Mouse (Mus musculus) embryonic fibroblast, embryonic 13.5 days (primary cell): ENCODE results near the gene Tatdn2. TPM values are rescaled to one million over a fixed set of nuclear protein-coding genes. Genes with fewer than 3 reads are reported as not detected.

Source experiments
- H3K27ac ChIP-seq: 2 replicates; pipeline ENCODE4 v1.5.1; 2012; ENCODE audit warnings: low read length, control low read depth, inconsistent platforms; ENCODE audit not compliant: insufficient read depth
- H3K4me1 ChIP-seq: 2 replicates; pipeline ENCODE4 v1.6.1; 2011; ENCODE audit warnings: low read length; ENCODE audit not compliant: control insufficient read depth, insufficient read depth
- H3K4me3 ChIP-seq: 2 replicates; pipeline ENCODE4 v1.5.1; 2011; ENCODE audit warnings: mild to moderate bottlenecking, control low read depth, low read length; ENCODE audit not compliant: insufficient read depth
- CTCF ChIP-seq: IDR thresholded peaks from 2 replicates; pipeline ENCODE4 v1.5.1; 2011; ENCODE audit warnings: mild to moderate bottlenecking, control low read depth, low read length, moderate library complexity, borderline replicate concordance; ENCODE audit not compliant: insufficient read depth
- POLR2A ChIP-seq: IDR thresholded peaks from 2 replicates; pipeline ENCODE4 v1.6.1; 2011; ENCODE audit warnings: low read depth, mild to moderate bottlenecking, control low read depth, low read length, moderate library complexity
- polyA plus RNA-seq: library from polyadenylated mRNA; stranded (reverse); fragments of >200 nt; gene quantifications from 2 replicates; pipeline ENCODE4 v1.2.4, GENCODE M21; 2011; ENCODE audit warnings: low read depth; ENCODE audit not compliant: missing spikeins, insufficient read length

The Tatdn2 gene
- polyA plus RNA-seq, 1 experiment, result 48.1 TPM

GRCm38 (mm10) chr6:113672989-113673388 lies 23.9 kb upstream of the Tatdn2 start:
- peaks cover 9% of the 10 kb centered on the region; the same call in 1 of the 2 replicates for H3K4me1 ChIP-seq
- H3K4me3 ChIP-seq, result no peak overlapping the region
- TF ChIP-seq CTCF (no peak), POLR2A (no peak)
- no peak overlapping the region for H3K27ac ChIP-seq

GRCm38 (mm10) chr6:113675234-113675633 lies 21.6 kb upstream of the Tatdn2 start:
- Histone ChIP-seq H3K4me1 (peaks cover 6% of the 10 kb centered on the region; the same call in 1 of the 2 replicates), H3K27ac (no peak overlapping the region), H3K4me3 (no peak overlapping the region)
- no peak for TF ChIP-seq POLR2A
- TF ChIP-seq CTCF, result no peak

GRCm38 (mm10) chr6:113675991-113676390 lies 20.9 kb upstream of the Tatdn2 start:
- TF ChIP-seq CTCF, result no peak
- no peak for TF ChIP-seq POLR2A
- H3K4me1 ChIP-seq, result peaks cover 6% of the 10 kb centered on the region; the same call in 1 of the 2 replicates
- no peak overlapping the region for H3K4me3 ChIP-seq
- H3K27ac ChIP-seq, result no peak overlapping the region

GRCm38 (mm10) chr6:113677070-113677734 lies 19.6 kb upstream of the Tatdn2 start:
- no peak overlapping the region for H3K27ac ChIP-seq
- no peak overlapping the region for H3K4me3 ChIP-seq
- H3K4me1 ChIP-seq, result peaks cover 6% of the 10 kb centered on the region; the same call in 1 of the 2 replicates
- TF ChIP-seq POLR2A (no peak), CTCF (no peak)

GRCm38 (mm10) chr6:113678246-113679012 lies 18.4 kb upstream of the Tatdn2 start:
- peaks cover 6% of the 10 kb centered on the region; the same call in 1 of the 2 replicates for H3K4me1 ChIP-seq
- no peak overlapping the region for H3K27ac ChIP-seq
- TF ChIP-seq CTCF (no peak), POLR2A (no peak)
- H3K4me3 ChIP-seq, result no peak overlapping the region

- Histone ChIP-seq H3K4me3 (no peak overlapping the region), H3K27ac (no peak overlapping the region), H3K4me1 (peaks cover 6% of the 10 kb centered on the region; the same call in 1 of the 2 replicates)
- no peak for TF ChIP-seq CTCF
- no peak for TF ChIP-seq POLR2A
Measured at GRCm38 (mm10) chr6:113679993-113680566, 16.8 kb upstream of the Tatdn2 start.

GRCm38 (mm10) chr6:113681271-113681670 lies 15.6 kb upstream of the Tatdn2 start:
- peaks cover 3% of the 10 kb centered on the region; the same call in 1 of the 2 replicates for H3K4me1 ChIP-seq
- no peak overlapping the region for H3K4me3 ChIP-seq
- TF ChIP-seq POLR2A (no peak), CTCF (peak; percentile 85)
- H3K27ac ChIP-seq, result no peak overlapping the region

- TF ChIP-seq CTCF (no peak), POLR2A (no peak)
- Histone ChIP-seq H3K4me3 (no peak overlapping the region), H3K27ac (no peak overlapping the region), H3K4me1 (no peaks in the 10 kb centered on the region)
Measured at GRCm38 (mm10) chr6:113683081-113683825, 13.6 kb upstream of the Tatdn2 start.

GRCm38 (mm10) chr6:113686551-113687125 lies 10.2 kb upstream of the Tatdn2 start:
- Histone ChIP-seq H3K27ac (no peak overlapping the region), H3K4me3 (no peak overlapping the region), H3K4me1 (peaks cover 3% of the 10 kb centered on the region)
- TF ChIP-seq CTCF, result no peak
- no peak for TF ChIP-seq POLR2A

- TF ChIP-seq CTCF (no peak), POLR2A (no peak)
- peaks cover 3% of the 10 kb centered on the region for H3K4me1 ChIP-seq
- no peak overlapping the region for H3K4me3 ChIP-seq
- peak overlapping the region; percentile 88 for H3K27ac ChIP-seq
Measured at GRCm38 (mm10) chr6:113690008-113690399, 6.8 kb upstream of the Tatdn2 start.
